Mouse (Mus musculus): ENCODE data around the gene Tyw1.

DNA sequence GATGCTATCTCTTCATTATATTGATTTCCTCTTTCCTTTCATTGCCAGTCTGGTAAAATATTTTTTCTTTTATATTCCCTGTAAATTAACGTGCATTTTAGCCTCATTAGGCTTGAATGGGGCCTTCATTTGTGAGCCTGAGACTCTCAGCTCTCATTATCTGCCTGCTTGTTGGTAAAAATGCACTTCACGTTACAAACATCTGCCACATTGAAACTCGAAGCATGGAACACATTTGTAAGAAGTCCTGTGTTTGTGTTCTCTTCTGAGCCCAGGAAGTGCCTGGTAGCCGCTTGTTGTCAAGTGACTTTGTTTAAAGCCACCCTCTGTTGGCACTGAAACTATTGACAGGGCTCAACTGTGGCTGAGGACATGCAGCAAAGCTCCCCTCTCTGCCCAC is 75.8 kb downstream of the Tyw1 start:
- TF ChIP-seq POLR2A (IDR thresholded peaks at IDR 0.05; ENCODE audit: insufficient read depth, low read length) (no peak), CTCF (IDR thresholded peaks at IDR 0.05; ENCODE audit: low read depth, low read length) (no peak)
